Mouse (Mus musculus) C2C12 (cell line): ENCODE measurements around the gene Nptx1.

Experiments
- CTCF ChIP-seq: IDR thresholded peaks from one replicate; pipeline ENCODE4 v1.5.1; 2011; ENCODE audit not compliant: control insufficient read depth, insufficient read depth, insufficient read length
- MAX ChIP-seq: IDR thresholded peaks from one replicate; pipeline ENCODE4 v1.6.1; 2011; ENCODE audit warnings: mild to moderate bottlenecking, control low read depth

- TF ChIP-seq CTCF: no peak
- no peak for TF ChIP-seq MAX
Observed at GRCm38 (mm10) chr11:119540560-119540959, 7.0 kb downstream of the Nptx1 start.
